Mouse (Mus musculus) lung, postnatal 0 days (tissue): ENCODE results near the gene Vac14.

Experiments used
- CTCF ChIP-seq: IDR thresholded peaks from 2 replicates; pipeline ENCODE4 v1.5.1; 2016; ENCODE audit warnings: antibody characterized with exemption, mild to moderate bottlenecking
- EP300 ChIP-seq: IDR thresholded peaks from 2 replicates; pipeline ENCODE4 v1.6.1; 2016; ENCODE audit warnings: antibody characterized with exemption, mild to moderate bottlenecking, control low read depth

DNA sequence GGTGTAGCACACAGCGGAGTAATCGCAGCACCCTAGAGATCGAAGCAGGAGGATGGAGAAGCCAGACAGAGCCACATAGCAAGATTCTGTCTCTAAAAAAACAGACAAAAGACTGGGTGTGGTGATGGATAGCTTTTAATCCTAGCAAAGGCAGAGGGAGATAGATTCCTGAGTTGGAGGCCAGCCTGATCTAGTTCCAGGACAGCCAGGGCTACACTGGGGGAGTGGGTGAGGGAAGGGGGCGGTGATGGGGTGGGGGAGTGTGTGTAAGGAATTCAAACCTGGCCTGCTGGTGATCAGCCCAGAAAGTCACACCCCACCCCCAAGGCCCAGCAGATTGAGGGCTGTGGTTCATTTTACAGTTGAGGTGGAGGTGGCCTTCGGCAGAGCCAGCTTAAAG lies 137.8 kb downstream of the Vac14 start:
- TF ChIP-seq CTCF: no peak
- no peak for TF ChIP-seq EP300
